Mouse (Mus musculus) liver, embryonic 15.5 days (tissue): ENCODE measurements around the gene Inka2. TPM values are rescaled to one million over a fixed set of nuclear protein-coding genes. Genes with fewer than 3 reads are reported as not detected.
A peak's percentile ranks its signal among the peaks of the same experiment; 100 is the strongest.
"Not testable (repeated sequence)": the region's sequence is repeated elsewhere in the genome, so short reads cannot be mapped to it uniquely, and the experiment has no call there.

Source experiments
- ATAC-seq: fragments of 200-750 bp; cut with Nextera tagmentation; 2 replicates; pipeline ENCODE4 v1.8.0; 2017; ENCODE audit warnings: moderate number of reproducible peaks, mild to moderate bottlenecking, moderate library complexity; ENCODE audit not compliant: insufficient read depth
- H3K27ac ChIP-seq: fragments of 300-500 bp; sonication (generic); replicated peaks from 2 replicates; pipeline ENCODE4 v1.5.1; 2015; ENCODE audit warnings: mild to moderate bottlenecking, inconsistent platforms
- H3K27me3 ChIP-seq: fragments of 300-500 bp; sonication (generic); 2 replicates; pipeline ENCODE4 v1.6.1; 2015; ENCODE audit warnings: mild to moderate bottlenecking, inconsistent platforms
- H3K36me3 ChIP-seq: fragments of 300-500 bp; sonication (generic); replicated peaks from 2 replicates; pipeline ENCODE4 v1.6.1; 2015; ENCODE audit warnings: moderate library complexity, mild to moderate bottlenecking, inconsistent platforms
- H3K4me1 ChIP-seq: fragments of 300-500 bp; sonication (generic); replicated peaks from 2 replicates; pipeline ENCODE4 v1.6.1; 2015; ENCODE audit warnings: inconsistent platforms
- H3K4me2 ChIP-seq: fragments of 300-500 bp; sonication (generic); 2 replicates; pipeline ENCODE4 v1.6.1; 2015; ENCODE audit warnings: moderate library complexity, mild to moderate bottlenecking, inconsistent platforms
- H3K4me3 ChIP-seq: fragments of 300-500 bp; sonication (generic); replicated peaks from 2 replicates; pipeline ENCODE4 v1.5.1; 2015; ENCODE audit warnings: mild to moderate bottlenecking, inconsistent platforms
- H3K9ac ChIP-seq: fragments of 300-500 bp; sonication (generic); 2 replicates; pipeline ENCODE4 v1.6.1; 2015; ENCODE audit warnings: moderate library complexity, mild to moderate bottlenecking, inconsistent platforms
- H3K9me3 ChIP-seq: fragments of 300-500 bp; sonication (generic); replicated peaks from 2 replicates; pipeline ENCODE4 v1.6.1; 2016; ENCODE audit warnings: inconsistent platforms
- WGBS: fragments of 180-500 bp; shearing (Covaris S2); methylation state at CpG from one replicate; pipeline ENCODE4 v1.1.7; 2015; ENCODE audit warnings: mixed read lengths; ENCODE audit not compliant: insufficient replicate concordance; 5-methylcytosine and 5-hydroxymethylcytosine counted together
- polyA plus RNA-seq: library from polyadenylated mRNA; unstranded; fragments of >200 nt; fragmentation: Nextera tagmentation; extraction: Ambion mirVana; gene quantifications from 2 replicates; pipeline ENCODE4 v1.2.1, GENCODE M21; 2015

The Inka2 gene
- polyA plus RNA-seq, 1 experiment from 2014 or later: 0.32 TPM

- peak overlapping the region; percentile 33 for H3K4me2 ChIP-seq
- 40% methylated on average over 3 of the region's 3 CpGs for WGBS
- no peaks in the 10 kb centered on the region for H3K9me3 ChIP-seq
- H3K27ac ChIP-seq: peak overlapping the region; percentile 79
- ATAC-seq: peak; percentile 93
- peaks cover 57% of the 10 kb centered on the region for H3K27me3 ChIP-seq
- H3K36me3 ChIP-seq: no peaks in the 10 kb centered on the region
- H3K4me1 ChIP-seq: peaks cover 70% of the 10 kb centered on the region
- H3K4me3 ChIP-seq: no peak overlapping the region
- H3K9ac ChIP-seq: 0 out of 2 replicates have a peak overlapping the region, but pooled peaks have one; percentile 12
Measured at GRCm38 (mm10) chr3:105699241-105699933, 5.0 kb upstream of the Inka2 start.

- ATAC-seq, H3K9me3 ChIP-seq, H3K4me3 ChIP-seq, H3K36me3 ChIP-seq: not testable (repeated sequence)
- Histone ChIP-seq H3K4me1 (peaks cover 84% of the 10 kb centered on the region), H3K27ac (peak overlapping the region; percentile 43; the same call in 1 of the 2 replicates), H3K27me3 (peaks cover 55% of the 10 kb centered on the region), H3K4me2 (peak overlapping the region; percentile 52), H3K9ac (peak overlapping the region; percentile 40; the same call in 1 of the 2 replicates)
- WGBS: 4% methylated on average over 1 of the region's 1 CpGs
Measured at GRCm38 (mm10) chr3:105700786-105701185, 3.6 kb upstream of the Inka2 start.

- Histone ChIP-seq H3K4me2 (peak overlapping the region; percentile 52), H3K9ac (peak overlapping the region; percentile 40; the same call in 1 of the 2 replicates), H3K4me3 (peak overlapping the region; percentile 12; the same call in 1 of the 2 replicates), H3K27me3 (peaks cover 55% of the 10 kb centered on the region), H3K9me3 (no peaks in the 10 kb centered on the region), H3K27ac (peak overlapping the region; percentile 43; the same call in 1 of the 2 replicates), H3K36me3 (no peaks in the 10 kb centered on the region), H3K4me1 (peaks cover 85% of the 10 kb centered on the region)
- 17% methylated on average over 5 of the region's 5 CpGs for WGBS
- peak; percentile 4; the same call in 1 of the 2 replicates for ATAC-seq
Measured at GRCm38 (mm10) chr3:105701399-105701798, 3.0 kb upstream of the Inka2 start.

GRCm38 (mm10) chr3:105703571-105703970 is 828 bp upstream of the Inka2 start:
- Histone ChIP-seq H3K9me3 (no peaks in the 10 kb centered on the region), H3K4me1 (peaks cover 72% of the 10 kb centered on the region), H3K27me3 (peaks cover 59% of the 10 kb centered on the region), H3K27ac (no peak overlapping the region), H3K4me2 (peak overlapping the region; percentile 97), H3K9ac (no peak overlapping the region), H3K4me3 (no peak overlapping the region), H3K36me3 (no peaks in the 10 kb centered on the region)
- no peak for ATAC-seq
- WGBS: 53% methylated on average over 6 of the region's 6 CpGs

- H3K4me1 ChIP-seq: peaks cover 57% of the 10 kb centered on the region
- no peaks in the 10 kb centered on the region for H3K9me3 ChIP-seq
- H3K27ac ChIP-seq: no peak overlapping the region
- peak overlapping the region; percentile 58 for H3K9ac ChIP-seq
- H3K4me3 ChIP-seq: peak overlapping the region; percentile 62
- peak; percentile 25 for ATAC-seq
- peak overlapping the region; percentile 97 for H3K4me2 ChIP-seq
- 1% methylated on average over 28 of the region's 28 CpGs for WGBS
- peaks cover 64% of the 10 kb centered on the region for H3K27me3 ChIP-seq
- no peaks in the 10 kb centered on the region for H3K36me3 ChIP-seq
Measured at GRCm38 (mm10) chr3:105705061-105705549, 706 bp downstream of the Inka2 start.

- 25% methylated on average over 3 of the region's 3 CpGs for WGBS
- peaks cover 52% of the 10 kb centered on the region for H3K4me1 ChIP-seq
- no peak for ATAC-seq
- peaks cover 68% of the 10 kb centered on the region for H3K27me3 ChIP-seq
- no peaks in the 10 kb centered on the region for H3K36me3 ChIP-seq
- H3K4me2 ChIP-seq: peak overlapping the region; percentile 97
- H3K9ac ChIP-seq: peak overlapping the region; percentile 58
- H3K9me3 ChIP-seq: no peaks in the 10 kb centered on the region
- peak overlapping the region; percentile 62 for H3K4me3 ChIP-seq
- H3K27ac ChIP-seq: no peak overlapping the region
Measured at GRCm38 (mm10) chr3:105705561-105705960, 1.2 kb downstream of the Inka2 start.

GRCm38 (mm10) chr3:105706366-105707020 is 2.1 kb downstream of the Inka2 start:
- H3K27me3 ChIP-seq: peaks cover 73% of the 10 kb centered on the region
- WGBS: 35% methylated on average over 4 of the region's 4 CpGs
- H3K36me3 ChIP-seq: no peaks in the 10 kb centered on the region
- peaks cover 44% of the 10 kb centered on the region for H3K4me1 ChIP-seq
- no peak overlapping the region for H3K27ac ChIP-seq
- H3K9me3 ChIP-seq: no peaks in the 10 kb centered on the region
- H3K4me2 ChIP-seq: no peak overlapping the region
- no peak for ATAC-seq
- no peak overlapping the region for H3K4me3 ChIP-seq
- no peak overlapping the region for H3K9ac ChIP-seq

GRCm38 (mm10) chr3:105707590-105707989 is 3.2 kb downstream of the Inka2 start:
- H3K27ac ChIP-seq: no peak overlapping the region
- H3K4me2 ChIP-seq: no peak overlapping the region
- H3K4me3 ChIP-seq: no peak overlapping the region
- no peaks in the 10 kb centered on the region for H3K36me3 ChIP-seq
- no peak for ATAC-seq
- no peak overlapping the region for H3K9ac ChIP-seq
- no peaks in the 10 kb centered on the region for H3K9me3 ChIP-seq
- H3K4me1 ChIP-seq: peaks cover 33% of the 10 kb centered on the region
- 57% methylated on average over 7 of the region's 7 CpGs for WGBS
- H3K27me3 ChIP-seq: peaks cover 72% of the 10 kb centered on the region

- H3K9me3 ChIP-seq: no peaks in the 10 kb centered on the region
- no peaks in the 10 kb centered on the region for H3K36me3 ChIP-seq
- WGBS: 60% methylated on average over 6 of the region's 6 CpGs
- no peak overlapping the region for H3K27ac ChIP-seq
- H3K4me2 ChIP-seq: no peak overlapping the region
- no peak overlapping the region for H3K4me3 ChIP-seq
- no peak overlapping the region for H3K9ac ChIP-seq
- peaks cover 6% of the 10 kb centered on the region for H3K4me1 ChIP-seq
- H3K27me3 ChIP-seq: peaks cover 56% of the 10 kb centered on the region
- ATAC-seq: no peak
Measured at GRCm38 (mm10) chr3:105710246-105710645, 5.8 kb downstream of the Inka2 start.

GRCm38 (mm10) chr3:105711741-105712140 is 7.3 kb downstream of the Inka2 start:
- H3K27me3 ChIP-seq: peaks cover 41% of the 10 kb centered on the region
- H3K9me3 ChIP-seq: no peaks in the 10 kb centered on the region
- no peak overlapping the region for H3K27ac ChIP-seq
- H3K4me1 ChIP-seq: no peaks in the 10 kb centered on the region; the same call in 1 of the 2 replicates
- no peak overlapping the region for H3K9ac ChIP-seq
- H3K4me3 ChIP-seq: no peak overlapping the region
- 50% methylated on average over 7 of the region's 7 CpGs for WGBS
- H3K4me2 ChIP-seq: no peak overlapping the region
- no peak for ATAC-seq
- H3K36me3 ChIP-seq: no peaks in the 10 kb centered on the region

GRCm38 (mm10) chr3:105712827-105713226 is 8.4 kb downstream of the Inka2 start:
- Histone ChIP-seq H3K36me3 (no peaks in the 10 kb centered on the region), H3K9me3 (no peaks in the 10 kb centered on the region), H3K4me2 (no peak overlapping the region), H3K4me1 (no peaks in the 10 kb centered on the region; the same call in 1 of the 2 replicates), H3K27ac (no peak overlapping the region), H3K27me3 (peaks cover 30% of the 10 kb centered on the region), H3K4me3 (no peak overlapping the region), H3K9ac (no peak overlapping the region)
- ATAC-seq: no peak
